Mouse (Mus musculus) heart, embryonic 16.5 days (tissue): ENCODE measurements at regions not wholly inside any gene's neighbourhood (a gene's known extent, or its start where the extent isn't known, plus 50 kb on each side); places are given as distances from the start of the nearest gene placed in this dataset.
"Not testable (repeated sequence)": the region's sequence is repeated elsewhere in the genome, so short reads cannot be mapped to it uniquely, and the experiment has no call there.

Experiments
- ATAC-seq: fragments of 200-750 bp; cut with Nextera tagmentation; replicated peaks from 2 replicates; pipeline ENCODE4 v1.8.0; 2017; ENCODE audit warnings: moderate number of reproducible peaks; ENCODE audit not compliant: insufficient read depth, low FRiP score; ENCODE audit errors: extremely low read depth
- H3K27ac ChIP-seq: fragments of 300-500 bp; sonication (generic); 2 replicates; pipeline ENCODE4 v1.5.1; 2014; ENCODE audit warnings: mild to moderate bottlenecking, low read length, control low read depth, moderate library complexity
- H3K27me3 ChIP-seq: fragments of 300-500 bp; sonication (generic); 2 replicates; pipeline ENCODE4 v1.6.1; 2014; ENCODE audit warnings: low read length, mixed read lengths; ENCODE audit not compliant: control insufficient read depth, insufficient read depth
- H3K36me3 ChIP-seq: fragments of 300-500 bp; sonication (generic); 2 replicates; pipeline ENCODE4 v1.6.1; 2014; ENCODE audit not compliant: control insufficient read depth, insufficient read depth
- H3K4me1 ChIP-seq: fragments of 300-500 bp; sonication (generic); 2 replicates; pipeline ENCODE4 v1.6.1; 2014; ENCODE audit warnings: low read length, mixed read lengths; ENCODE audit not compliant: control insufficient read depth, insufficient read depth
- H3K4me2 ChIP-seq: fragments of 300-500 bp; sonication (generic); 2 replicates; pipeline ENCODE4 v1.6.1; 2014; ENCODE audit warnings: low read depth, mild to moderate bottlenecking, control low read depth, low read length
- H3K4me3 ChIP-seq: fragments of 300-500 bp; sonication (generic); 2 replicates; pipeline ENCODE4 v1.5.1; 2014; ENCODE audit warnings: mild to moderate bottlenecking, control low read depth, low read length
- H3K9ac ChIP-seq: fragments of 300-500 bp; sonication (generic); 2 replicates; pipeline ENCODE4 v1.6.1; 2014; ENCODE audit warnings: low read length, control low read depth
- H3K9me3 ChIP-seq: fragments of 300-500 bp; sonication (generic); replicated peaks from 2 replicates; pipeline ENCODE4 v1.6.1; 2016; ENCODE audit warnings: low read length; ENCODE audit not compliant: control insufficient read depth
- WGBS: fragments of 180-500 bp; shearing (Covaris S2); extraction: QIAGEN DNeasy Blood & Tissue Kit; methylation state at CpG from one replicate; pipeline ENCODE4 v1.1.7; 2014; 5-methylcytosine and 5-hydroxymethylcytosine counted together

DNA sequence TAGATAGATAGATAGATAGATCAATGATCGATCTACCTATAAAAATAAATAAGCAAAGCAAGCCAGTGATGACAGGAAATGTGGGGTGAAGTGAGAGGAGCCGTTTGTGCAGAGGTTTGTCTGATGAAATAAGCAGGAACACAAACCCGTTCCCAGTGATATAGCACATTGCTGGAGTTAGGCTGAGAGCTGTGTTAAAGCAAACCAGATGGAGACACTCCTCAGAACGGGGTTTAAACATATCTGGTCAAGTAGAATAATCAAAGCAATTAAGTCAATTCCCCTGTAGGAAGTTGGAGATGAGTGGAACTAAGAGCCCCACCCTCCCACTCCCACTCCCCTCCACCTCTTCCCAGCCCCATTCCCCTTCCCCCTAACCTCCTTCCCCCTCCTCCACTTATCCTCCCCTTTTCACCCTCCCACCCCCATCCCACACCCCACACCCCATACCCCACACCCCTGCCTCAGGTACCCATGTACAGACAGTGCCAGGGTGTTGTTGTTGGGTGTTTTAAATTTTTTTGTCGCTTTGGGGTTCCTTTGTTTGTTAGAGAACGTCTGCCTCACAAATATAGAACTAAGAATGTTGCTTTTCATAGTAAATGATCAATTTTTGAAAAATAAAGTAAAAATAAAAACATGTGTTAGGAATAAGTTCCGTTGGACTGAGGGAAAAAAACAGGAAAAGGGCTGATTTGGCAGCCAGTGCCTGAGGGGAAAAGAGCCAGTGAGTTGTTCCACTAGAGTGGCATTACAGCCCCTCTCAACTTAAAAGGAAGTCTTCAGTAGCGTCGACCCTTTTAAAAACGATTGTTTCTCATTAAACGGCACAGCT lies 79.8 kb upstream of the Enpep start:
- Histone ChIP-seq H3K4me2 (no peak overlapping the region), H3K9ac (no peak overlapping the region), H3K27me3 (no peaks in the 10 kb centered on the region), H3K4me3 (no peak overlapping the region), H3K4me1 (no peaks in the 10 kb centered on the region), H3K9me3 (no peaks in the 10 kb centered on the region; the same call in 1 of the 2 replicates), H3K36me3 (no peaks in the 10 kb centered on the region), H3K27ac (no peak overlapping the region)
- no peak for ATAC-seq
- 62% methylated on average over 11 of the region's 11 CpGs for WGBS

DNA sequence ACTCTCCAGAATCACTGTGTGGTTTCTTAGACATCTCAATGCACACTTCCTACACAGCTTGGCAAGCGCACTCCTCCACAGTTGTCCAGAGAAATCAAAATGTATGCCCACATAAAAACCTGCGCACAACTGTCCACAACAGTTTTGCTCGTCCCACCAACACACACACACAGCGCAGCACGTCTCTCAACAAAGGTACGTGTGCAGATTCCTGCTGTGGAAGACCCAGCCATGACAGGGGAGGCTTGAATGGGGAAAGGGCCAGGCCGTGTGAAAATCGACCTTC lies 80.4 kb upstream of the Enpep start:
- Histone ChIP-seq H3K9ac (no peak overlapping the region), H3K4me1 (no peaks in the 10 kb centered on the region)

DNA sequence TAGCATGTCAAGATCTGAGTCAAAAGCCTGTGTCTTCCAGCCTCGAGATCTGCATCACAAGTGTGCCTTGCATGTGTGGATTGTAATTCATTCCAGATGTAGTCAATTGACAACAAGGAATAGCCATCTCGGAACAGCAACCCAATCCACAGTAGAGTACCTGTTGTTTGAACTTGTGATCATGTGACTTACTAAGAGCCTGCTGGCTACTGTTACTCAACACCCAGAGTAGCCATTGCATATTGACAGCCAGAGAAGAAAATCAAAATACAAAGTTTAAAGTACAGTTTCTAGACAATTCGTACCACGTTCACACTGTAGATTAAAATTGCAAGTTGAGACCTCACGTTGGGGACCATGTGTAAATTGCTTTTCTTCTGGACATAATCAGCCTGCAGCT lies 83.1 kb upstream of the Enpep start:
- Histone ChIP-seq H3K27ac (no peak overlapping the region), H3K4me1 (no peaks in the 10 kb centered on the region), H3K27me3 (no peaks in the 10 kb centered on the region), H3K9me3 (no peaks in the 10 kb centered on the region; the same call in 1 of the 2 replicates), H3K36me3 (no peaks in the 10 kb centered on the region), H3K9ac (no peak overlapping the region), H3K4me3 (no peak overlapping the region), H3K4me2 (no peak overlapping the region)
- 77% methylated on average over 5 of the region's 5 CpGs for WGBS
- ATAC-seq, result no peak

More for the DNA sequence above, 80.4 kb upstream of the Enpep start:
- 90% methylated on average over 8 of the region's 8 CpGs for WGBS
- no peak overlapping the region for H3K4me2 ChIP-seq
- H3K27me3 ChIP-seq, result no peaks in the 10 kb centered on the region
- no peaks in the 10 kb centered on the region for H3K36me3 ChIP-seq
- H3K9me3 ChIP-seq, result no peaks in the 10 kb centered on the region; the same call in 1 of the 2 replicates
- no peak overlapping the region for H3K27ac ChIP-seq
- H3K4me3 ChIP-seq, result no peak overlapping the region
- ATAC-seq, result no peak

DNA sequence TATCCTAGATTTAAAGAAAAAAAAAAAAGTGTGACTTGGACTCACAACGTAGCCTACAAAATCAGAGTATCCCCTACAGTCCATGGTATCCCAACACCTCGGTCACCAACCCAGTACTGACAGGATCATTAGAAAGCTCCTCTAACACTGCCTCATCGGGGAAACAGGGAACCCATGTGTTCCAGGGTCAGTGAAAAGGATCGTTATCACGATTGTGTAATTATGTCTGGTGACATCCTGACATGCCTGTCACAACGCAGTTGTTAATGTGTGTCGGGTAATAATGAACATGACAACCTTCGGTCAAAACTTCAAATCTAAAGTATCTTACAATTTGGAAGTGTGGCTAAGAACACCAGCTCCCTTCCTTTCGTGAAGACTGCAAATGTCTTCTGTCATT lies 83.8 kb upstream of the Enpep start:
- Histone ChIP-seq H3K36me3 (no peaks in the 10 kb centered on the region), H3K4me3 (no peak overlapping the region), H3K27me3 (no peaks in the 10 kb centered on the region), H3K9me3 (no peaks in the 10 kb centered on the region; the same call in 1 of the 2 replicates), H3K4me2 (no peak overlapping the region), H3K4me1 (no peaks in the 10 kb centered on the region), H3K9ac (no peak overlapping the region), H3K27ac (no peak overlapping the region)
- no peak for ATAC-seq
- WGBS, result 84% methylated on average over 9 of the region's 9 CpGs

DNA sequence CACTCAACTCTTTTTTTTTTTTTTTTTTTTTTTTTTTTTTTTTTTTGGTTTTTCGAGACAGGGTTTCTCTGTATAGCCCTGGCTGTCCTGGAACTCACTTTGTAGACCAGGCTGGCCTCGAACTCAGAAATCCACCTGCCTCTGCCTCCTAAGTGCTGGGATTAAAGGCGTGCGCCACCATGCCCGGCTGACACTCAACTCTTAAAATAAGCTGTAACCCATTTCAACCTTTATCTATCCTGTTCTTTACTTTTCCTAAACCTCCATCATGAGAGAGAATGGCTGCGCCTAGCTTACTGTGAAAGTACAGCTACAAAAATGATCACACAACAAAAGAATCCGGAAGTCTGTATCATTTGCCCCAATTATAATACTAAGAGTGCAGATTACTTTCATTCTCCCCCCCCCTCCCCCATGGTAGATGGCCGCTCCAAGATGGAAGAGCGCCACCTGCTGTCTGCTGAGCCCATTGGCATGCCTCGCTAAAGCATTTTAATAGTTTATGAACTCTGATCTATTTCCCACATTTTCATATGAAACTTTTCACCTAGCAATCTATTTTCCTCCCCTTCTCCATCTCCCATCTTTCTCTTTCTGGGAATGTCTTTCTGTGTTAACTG lies 89.2 kb upstream of the Enpep start:
- H3K27me3 ChIP-seq, H3K4me3 ChIP-seq, H3K9me3 ChIP-seq, ATAC-seq, H3K4me2 ChIP-seq, H3K36me3 ChIP-seq, H3K4me1 ChIP-seq, H3K27ac ChIP-seq, H3K9ac ChIP-seq: not testable (repeated sequence)
- WGBS, result 39% methylated on average over 8 of the region's 10 CpGs

DNA sequence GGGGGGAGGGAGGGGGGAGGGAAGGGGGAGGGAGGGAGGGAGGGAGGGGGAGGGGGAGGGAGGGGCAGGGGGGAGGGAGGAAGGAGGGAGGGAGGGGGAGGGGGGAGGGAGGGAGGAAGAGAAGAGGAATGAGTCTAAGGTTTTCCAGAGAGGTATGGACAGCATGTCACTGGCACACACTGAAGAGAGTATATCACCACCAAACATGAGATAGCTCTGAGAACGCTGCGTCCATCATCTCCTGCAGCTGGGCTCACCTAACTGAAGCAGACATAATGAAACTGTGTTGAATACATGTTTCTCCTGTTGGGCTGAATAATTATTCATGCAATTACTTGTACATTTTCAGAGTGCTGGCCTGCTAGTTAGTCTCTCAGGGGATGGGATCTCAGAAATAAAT lies 96.2 kb upstream of the Enpep start:
- H3K36me3 ChIP-seq, result no peaks in the 10 kb centered on the region
- H3K9me3 ChIP-seq, result no peaks in the 10 kb centered on the region
- ATAC-seq, result no peak
- H3K27me3 ChIP-seq, result no peaks in the 10 kb centered on the region
- H3K4me3 ChIP-seq, result no peak overlapping the region
- no peak overlapping the region for H3K9ac ChIP-seq
- 49% methylated on average over 2 of the region's 2 CpGs for WGBS
- no peaks in the 10 kb centered on the region for H3K4me1 ChIP-seq
- H3K27ac ChIP-seq, result no peak overlapping the region
- no peak overlapping the region for H3K4me2 ChIP-seq

DNA sequence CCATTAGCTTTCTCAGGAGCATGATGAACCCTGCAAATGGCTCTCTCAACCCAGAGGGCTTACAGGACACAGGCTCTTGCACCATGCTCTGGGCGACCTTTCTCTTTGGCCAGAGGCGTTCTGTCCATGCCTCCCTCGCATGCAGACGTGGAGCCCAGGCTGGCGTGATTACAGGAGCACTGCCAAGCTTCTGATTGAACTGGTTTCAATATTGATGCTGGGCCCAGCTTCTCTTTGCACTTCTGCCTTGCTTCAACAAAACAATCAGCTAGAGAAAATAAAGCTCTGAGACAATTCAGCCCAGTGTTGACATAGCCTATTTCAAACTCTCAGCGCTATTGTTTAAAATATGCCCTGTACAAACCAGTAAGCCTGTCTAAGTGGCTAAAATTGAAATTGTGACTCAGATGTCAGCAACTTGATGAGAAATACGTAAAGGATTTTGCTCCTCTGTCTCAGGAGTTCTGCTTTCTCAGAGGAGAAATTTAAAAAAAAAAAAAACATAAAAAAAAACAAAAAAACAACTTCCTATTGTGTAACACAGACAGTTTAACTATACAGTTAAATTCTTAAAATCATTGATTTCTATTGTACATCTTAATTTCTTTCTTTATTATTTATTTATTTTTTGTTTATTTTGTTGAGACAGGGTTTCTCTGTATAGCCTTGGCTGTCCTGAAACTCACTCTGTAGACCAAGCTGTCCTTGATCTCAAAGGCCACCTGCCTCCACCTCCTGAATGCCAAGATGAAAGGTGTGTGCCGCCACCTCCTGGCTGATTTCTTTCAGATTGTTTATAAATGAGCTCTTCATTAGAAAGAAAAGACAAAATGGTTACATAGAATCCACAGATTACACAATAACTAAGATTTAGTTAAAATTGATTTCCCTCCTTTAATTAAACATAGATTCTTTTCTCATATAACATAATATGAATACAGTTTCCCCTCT lies 96.9 kb upstream of the Enpep start:
- Histone ChIP-seq H3K36me3 (no peaks in the 10 kb centered on the region), H3K27me3 (no peaks in the 10 kb centered on the region), H3K4me2 (no peak overlapping the region), H3K9me3 (no peaks in the 10 kb centered on the region), H3K4me1 (no peaks in the 10 kb centered on the region), H3K27ac (no peak overlapping the region), H3K9ac (no peak overlapping the region), H3K4me3 (no peak overlapping the region)
- 41% methylated on average over 8 of the region's 8 CpGs for WGBS
- ATAC-seq, result no peak

DNA sequence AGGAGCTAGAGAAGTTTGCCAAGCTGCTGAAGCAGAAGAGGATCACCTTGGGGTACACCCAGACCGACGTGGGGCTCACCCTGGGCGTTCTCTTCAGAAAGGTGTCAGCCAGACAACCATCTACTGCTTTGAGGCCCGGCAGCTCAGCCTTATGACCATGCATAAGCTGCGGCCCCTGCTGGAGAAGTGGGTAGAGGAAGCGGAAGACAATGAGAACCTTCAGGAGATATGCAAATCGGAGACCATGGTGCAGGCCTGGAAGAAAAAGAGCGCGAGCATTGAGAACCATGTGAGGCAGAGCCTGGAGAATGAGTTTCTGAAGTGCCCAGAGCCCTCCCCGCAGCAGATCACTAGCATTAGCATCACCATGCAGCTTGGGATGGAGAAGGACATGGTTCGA lies 98.1 kb upstream of the Elovl6 start:
- no peak overlapping the region for H3K9ac ChIP-seq
- 57% methylated on average over 11 of the region's 11 CpGs for WGBS
- no peak overlapping the region for H3K4me2 ChIP-seq

DNA sequence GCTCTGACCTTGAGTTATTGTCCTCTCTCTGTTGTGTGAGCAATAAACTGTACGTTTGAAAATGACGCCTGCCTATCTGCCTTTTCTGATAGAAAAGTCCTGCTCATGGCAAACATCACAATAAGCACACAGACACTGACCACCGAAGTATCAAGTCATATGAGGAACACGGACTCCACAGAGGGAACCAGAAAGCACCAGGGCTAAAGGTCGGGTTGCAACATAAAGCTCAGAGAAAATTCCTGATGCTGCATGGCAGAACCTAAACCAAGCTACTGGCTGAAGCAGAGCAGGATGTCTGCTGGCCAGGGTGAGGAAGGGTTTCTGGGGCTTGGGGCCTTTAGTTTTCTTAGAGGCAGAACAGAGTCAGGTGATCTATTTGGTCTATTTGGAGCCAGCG lies 94.5 kb upstream of the Elovl6 start:
- H3K27me3 ChIP-seq, result no peaks in the 10 kb centered on the region
- H3K36me3 ChIP-seq, result no peaks in the 10 kb centered on the region
- H3K4me3 ChIP-seq, result no peak overlapping the region
- ATAC-seq, result no peak
- H3K9me3 ChIP-seq, result peaks cover 5% of the 10 kb centered on the region
- H3K4me1 ChIP-seq, result no peaks in the 10 kb centered on the region
- no peak overlapping the region for H3K27ac ChIP-seq
- WGBS, result 76% methylated on average over 6 of the region's 6 CpGs
- no peak overlapping the region for H3K4me2 ChIP-seq
- no peak overlapping the region for H3K9ac ChIP-seq

More for the DNA sequence above, 98.1 kb upstream of the Elovl6 start:
- no peak overlapping the region for H3K4me3 ChIP-seq
- H3K27ac ChIP-seq, result no peak overlapping the region
- H3K9me3 ChIP-seq, result peaks cover 5% of the 10 kb centered on the region
- no peaks in the 10 kb centered on the region for H3K27me3 ChIP-seq
- H3K4me1 ChIP-seq, result no peaks in the 10 kb centered on the region
- no peak for ATAC-seq
- H3K36me3 ChIP-seq, result no peaks in the 10 kb centered on the region
